Mouse (Mus musculus) cerebellum, adult 2 months (tissue): ENCODE measurements around the gene Apold1.

Source experiments
- CTCF ChIP-seq: fragments of 200-500 bp; IDR thresholded peaks from 2 replicates; pipeline ENCODE4 v1.5.1; 2011; ENCODE audit warnings: low read depth, mild to moderate bottlenecking, control low read depth, low read length, moderate library complexity, borderline replicate concordance; ENCODE audit not compliant: insufficient read depth
- POLR2A ChIP-seq: fragments of 200-500 bp; IDR thresholded peaks from 2 replicates; pipeline ENCODE4 v1.6.1; 2011; ENCODE audit warnings: low read length, control low read depth, borderline replicate concordance; ENCODE audit not compliant: insufficient read depth

- TF ChIP-seq POLR2A (no peak), CTCF (no peak)
Observed at GRCm38 (mm10) chr6:135029246-135029645, 47.7 kb downstream of the Apold1 start.
